Mouse (Mus musculus) right cerebral cortex, postnatal 36 days (tissue): Measurements from ENCODE around the gene Rem1.

Experiments
- DNase-seq, 2 experiments: peaks; one replicate each; pipeline ENCODE4 v3.0.0; 2022; ENCODE audit warnings: low spot score in 2 of 2, mixed read lengths in 1 of 2

Rem1 gene

DNA sequence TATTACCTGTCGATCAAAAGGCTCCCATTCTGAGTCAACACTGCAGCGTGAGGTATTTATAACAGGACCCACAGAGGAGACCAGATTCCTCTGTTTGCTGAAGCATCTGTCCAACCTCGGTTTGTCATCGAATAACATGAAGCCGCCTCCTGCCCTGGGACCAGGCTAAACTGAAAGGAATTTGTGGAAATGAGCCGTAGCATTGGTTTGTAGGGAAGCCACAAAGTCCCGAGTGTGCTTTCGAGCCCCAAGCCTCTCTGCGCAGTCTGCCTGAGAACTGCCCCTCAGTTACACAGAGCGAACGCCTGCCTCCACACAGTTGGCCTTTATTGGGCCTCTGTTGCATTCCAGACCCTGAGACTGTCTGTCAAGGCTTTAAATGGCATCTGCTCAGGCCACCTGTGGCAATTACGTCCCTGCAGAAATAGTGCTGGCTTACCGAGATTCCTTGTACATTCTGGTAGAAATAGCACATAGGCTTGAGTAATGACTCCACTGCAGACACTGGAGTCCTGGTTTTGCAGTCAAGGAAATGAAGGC, 48.6 kb downstream of the Rem1 start:
- no peak for DNase-seq

DNA sequence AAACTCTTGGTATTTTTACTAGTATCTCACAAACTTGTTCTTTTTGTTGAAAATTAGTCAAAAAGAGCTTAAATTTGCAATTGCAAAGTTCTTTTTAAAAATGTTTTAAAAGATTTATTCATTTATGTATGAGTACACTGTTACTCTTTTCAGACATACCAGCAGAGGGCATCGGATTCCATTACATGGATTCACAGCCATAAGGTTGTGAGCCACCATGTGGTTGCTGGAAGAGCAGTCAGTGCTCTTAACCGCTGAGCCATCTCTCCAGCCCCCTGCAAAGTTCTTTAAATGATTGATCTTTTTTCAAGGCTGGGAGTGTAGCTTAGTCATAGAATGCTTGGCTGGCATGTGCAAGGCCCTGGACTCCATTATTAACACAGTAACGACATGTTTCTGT, 51.6 kb downstream of the Rem1 start:
- no peak for DNase-seq

DNA sequence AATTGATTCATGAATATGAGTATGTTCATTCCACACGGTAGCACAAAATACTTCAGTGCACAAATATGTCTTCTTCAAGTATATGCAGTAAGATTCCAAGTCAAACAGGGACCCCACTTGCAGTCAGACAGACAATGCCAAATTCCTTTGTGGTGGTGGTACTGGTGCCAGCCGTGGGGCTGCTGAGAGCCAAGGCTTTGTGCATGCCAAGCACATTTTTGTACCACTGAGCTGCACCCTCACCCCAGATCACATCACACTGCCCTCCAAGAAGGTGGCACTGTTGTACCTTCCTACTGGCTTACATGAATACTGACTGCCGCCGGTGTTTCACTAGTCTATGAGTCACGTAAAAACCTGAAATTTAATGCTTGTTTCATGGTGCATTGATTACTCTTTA, 52.2 kb downstream of the Rem1 start:
- no peak for DNase-seq

DNA sequence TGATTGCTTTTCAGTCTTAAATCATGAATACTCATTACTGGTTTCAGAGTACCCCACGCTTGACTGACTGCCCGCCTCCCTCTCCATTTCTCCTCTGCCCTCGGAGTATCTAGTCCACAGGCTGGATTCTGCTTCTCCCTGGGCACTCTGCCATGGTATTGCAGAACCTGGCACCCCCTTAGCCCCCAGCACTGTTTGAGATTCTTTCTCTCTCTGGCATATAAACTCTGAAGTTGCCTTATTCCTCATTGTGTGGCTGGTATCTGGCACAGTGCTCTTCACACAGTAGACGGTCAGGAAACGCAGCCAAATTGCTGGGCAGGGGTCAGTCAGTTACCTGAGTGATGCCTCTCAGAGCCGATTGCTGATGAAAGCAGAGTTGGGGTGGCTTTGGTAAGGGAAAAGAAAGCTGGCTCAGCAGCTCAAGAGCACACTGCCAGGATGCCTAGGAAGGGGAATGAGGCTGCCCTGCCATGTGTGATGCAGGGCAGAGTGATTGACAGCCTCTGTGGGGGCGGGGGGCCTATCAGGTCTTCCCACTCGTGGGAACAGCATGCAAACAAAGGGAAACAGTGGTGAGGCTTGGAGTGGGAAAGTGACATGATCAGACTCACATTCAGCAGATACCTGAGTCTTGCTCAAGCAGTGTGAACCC, 53.1 kb downstream of the Rem1 start:
- DNase-seq, result no peak

DNA sequence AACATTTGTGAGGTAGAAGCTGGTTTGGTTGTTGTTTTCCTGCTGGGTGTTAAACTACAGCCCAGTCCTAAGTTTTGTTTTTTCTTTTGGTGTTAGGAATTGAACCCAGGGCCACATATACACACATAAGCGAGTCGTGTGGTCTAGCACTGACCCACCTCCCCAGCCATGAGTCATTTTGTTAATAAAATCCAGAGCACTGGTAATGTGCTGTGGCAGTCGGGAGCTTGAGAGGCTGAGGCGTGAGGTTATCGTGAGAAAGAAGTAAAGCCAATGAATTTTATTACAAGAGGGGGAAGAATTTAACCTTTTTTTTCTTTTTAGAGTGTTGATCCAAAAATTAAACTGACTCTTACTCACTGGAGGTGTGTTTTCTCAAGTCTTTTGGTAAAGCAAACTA, 56.3 kb downstream of the Rem1 start:
- DNase-seq, result no peak
